Mouse (Mus musculus) cerebellum, adult 2 months (tissue): ENCODE measurements around the gene Xcl1.

Experiments
- CTCF ChIP-seq: fragments of 200-500 bp; IDR thresholded peaks from 2 replicates; pipeline ENCODE4 v1.5.1; 2011; ENCODE audit warnings: low read depth, mild to moderate bottlenecking, control low read depth, low read length, moderate library complexity, borderline replicate concordance; ENCODE audit not compliant: insufficient read depth
- POLR2A ChIP-seq: fragments of 200-500 bp; IDR thresholded peaks from 2 replicates; pipeline ENCODE4 v1.6.1; 2011; ENCODE audit warnings: low read length, control low read depth, borderline replicate concordance; ENCODE audit not compliant: insufficient read depth

DNA sequence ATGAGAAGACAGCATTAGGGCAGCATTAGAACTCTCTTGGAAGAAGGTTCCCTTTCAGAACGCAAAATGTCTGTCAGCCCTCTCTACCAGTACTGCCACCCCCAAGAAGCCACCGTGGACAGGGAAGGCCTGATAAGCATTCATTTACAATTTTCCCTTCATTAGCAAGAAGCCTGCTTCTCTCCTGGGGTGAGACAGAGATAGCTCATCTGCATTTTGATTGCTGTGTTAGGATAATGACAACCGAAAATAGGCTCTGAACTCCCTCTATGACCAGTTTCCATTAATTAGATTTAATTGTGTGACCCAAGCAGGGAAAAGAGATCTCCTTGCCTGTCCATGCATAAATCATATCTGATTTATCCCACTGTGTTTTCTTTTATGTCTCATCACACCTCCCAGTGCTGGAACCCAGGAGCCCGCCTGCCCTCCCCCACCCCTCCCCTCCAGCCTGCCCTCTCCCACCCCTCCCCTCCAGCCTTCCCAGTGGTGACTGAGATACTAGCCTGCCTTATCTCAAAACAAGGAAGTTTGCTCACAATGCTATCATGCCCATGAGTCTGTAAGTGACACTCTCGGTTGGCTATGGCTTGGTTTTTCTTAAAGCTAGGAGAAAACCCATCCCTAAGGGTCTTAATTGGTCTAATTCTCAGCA lies 38.0 kb downstream of the Xcl1 start:
- TF ChIP-seq CTCF, result no peak
- no peak for TF ChIP-seq POLR2A
